Mouse (Mus musculus): ENCODE results near the gene Slc43a2. TPM values are rescaled to one million over a fixed set of nuclear protein-coding genes. Genes with fewer than 3 reads are reported as not detected.

Gene Slc43a2
- polyA plus RNA-seq, 1 experiment from 2014 or later: 15.7 TPM

GRCm38 (mm10) chr11:75522793-75523192 lies 8.7 kb upstream of the Slc43a2 start:
- Histone ChIP-seq H3K4me2 (ENCODE audit: low read length) (no peak overlapping the region), H3K36me3 (ENCODE audit: control insufficient read depth, insufficient read depth, low read length) (no peaks in the 10 kb centered on the region), H3K9ac (replicated peaks; ENCODE audit: low read length) (no peak overlapping the region), H3K27me3 (ENCODE audit: control insufficient read depth, insufficient read depth, low read length) (no peaks in the 10 kb centered on the region), H3K9me3 (ENCODE audit: control insufficient read depth, low read length) (no peaks in the 10 kb centered on the region), H3K27ac (replicated peaks; ENCODE audit: low read depth, low read length) (no peak overlapping the region), H3K4me3 (replicated peaks; ENCODE audit: low read depth, low read length) (no peak overlapping the region), H3K4me1 (ENCODE audit: control insufficient read depth, insufficient read depth, low read length) (no peaks in the 10 kb centered on the region)
- ATAC-seq (ENCODE audit: low FRiP score, low TSS enrichment) (no peak), DNase-seq (no peak)
- 86% methylated on average over 2 of the region's 2 CpGs for WGBS

GRCm38 (mm10) chr11:75525531-75526125 lies 5.9 kb upstream of the Slc43a2 start:
- 88% methylated on average over 15 of the region's 15 CpGs for WGBS
- H3K27ac ChIP-seq (replicated peaks; ENCODE audit: low read depth, low read length): no peak overlapping the region
- H3K9ac ChIP-seq (replicated peaks; ENCODE audit: low read length): no peak overlapping the region
- H3K27me3 ChIP-seq (ENCODE audit: control insufficient read depth, insufficient read depth, low read length): no peaks in the 10 kb centered on the region
- no peaks in the 10 kb centered on the region for H3K36me3 ChIP-seq (ENCODE audit: control insufficient read depth, insufficient read depth, low read length)
- H3K9me3 ChIP-seq (ENCODE audit: control insufficient read depth, low read length): no peaks in the 10 kb centered on the region
- no peaks in the 10 kb centered on the region for H3K4me1 ChIP-seq (ENCODE audit: control insufficient read depth, insufficient read depth, low read length)
- no peak overlapping the region for H3K4me3 ChIP-seq (replicated peaks; ENCODE audit: low read depth, low read length)
- ATAC-seq (ENCODE audit: low FRiP score, low TSS enrichment) (no peak), DNase-seq (no peak)
- H3K4me2 ChIP-seq (ENCODE audit: low read length): no peak overlapping the region

- no peak overlapping the region for H3K4me3 ChIP-seq (replicated peaks; ENCODE audit: low read depth, low read length)
- no peak for ATAC-seq (ENCODE audit: low FRiP score, low TSS enrichment)
- H3K9ac ChIP-seq (replicated peaks; ENCODE audit: low read length): no peak overlapping the region
- DNase-seq: no peak
- H3K27me3 ChIP-seq (ENCODE audit: control insufficient read depth, insufficient read depth, low read length): no peaks in the 10 kb centered on the region
- no peak overlapping the region for H3K27ac ChIP-seq (replicated peaks; ENCODE audit: low read depth, low read length)
- no peaks in the 10 kb centered on the region for H3K36me3 ChIP-seq (ENCODE audit: control insufficient read depth, insufficient read depth, low read length)
- WGBS: 80% methylated on average over 6 of the region's 6 CpGs
- no peak overlapping the region for H3K4me2 ChIP-seq (ENCODE audit: low read length)
- H3K9me3 ChIP-seq (ENCODE audit: control insufficient read depth, low read length): no peaks in the 10 kb centered on the region
- H3K4me1 ChIP-seq (ENCODE audit: control insufficient read depth, insufficient read depth, low read length): no peaks in the 10 kb centered on the region
Observed at GRCm38 (mm10) chr11:75526943-75527342, 4.6 kb upstream of the Slc43a2 start.

GRCm38 (mm10) chr11:75529771-75530170 lies 1.7 kb upstream of the Slc43a2 start:
- H3K9me3 ChIP-seq (ENCODE audit: control insufficient read depth, low read length): no peaks in the 10 kb centered on the region
- no peaks in the 10 kb centered on the region for H3K36me3 ChIP-seq (ENCODE audit: control insufficient read depth, insufficient read depth, low read length)
- peak overlapping the region; percentile 98; the same call in 1 of the 2 replicates for H3K27ac ChIP-seq (replicated peaks; ENCODE audit: low read depth, low read length)

GRCm38 (mm10) chr11:75530325-75530724 lies 1.2 kb upstream of the Slc43a2 start:
- Histone ChIP-seq H3K4me3 (replicated peaks; ENCODE audit: low read depth, low read length) (peak overlapping the region; percentile 73), H3K27me3 (ENCODE audit: control insufficient read depth, insufficient read depth, low read length) (no peaks in the 10 kb centered on the region), H3K4me1 (ENCODE audit: control insufficient read depth, insufficient read depth, low read length) (peaks cover 22% of the 10 kb centered on the region), H3K27ac (replicated peaks; ENCODE audit: low read depth, low read length) (peak overlapping the region; percentile 98), H3K4me2 (ENCODE audit: low read length) (peak overlapping the region; percentile 100), H3K9ac (replicated peaks; ENCODE audit: low read length) (peak overlapping the region; percentile 96), H3K36me3 (ENCODE audit: control insufficient read depth, insufficient read depth, low read length) (no peaks in the 10 kb centered on the region), H3K9me3 (ENCODE audit: control insufficient read depth, low read length) (no peaks in the 10 kb centered on the region)
- DNase-seq: peak; percentile 96
- 0% methylated on average over 10 of the region's 10 CpGs for WGBS
- ATAC-seq (ENCODE audit: low FRiP score, low TSS enrichment): peak; percentile 25; the same call in 1 of the 2 replicates

More at GRCm38 (mm10) chr11:75529771-75530170, 1.7 kb upstream of the Slc43a2 start:
- WGBS: 52% methylated on average over 4 of the region's 4 CpGs
- no peak overlapping the region for H3K9ac ChIP-seq (replicated peaks; ENCODE audit: low read length)
- H3K4me3 ChIP-seq (replicated peaks; ENCODE audit: low read depth, low read length): no peak overlapping the region
- DNase-seq: no peak
- H3K27me3 ChIP-seq (ENCODE audit: control insufficient read depth, insufficient read depth, low read length): no peaks in the 10 kb centered on the region
- H3K4me2 ChIP-seq (ENCODE audit: low read length): no peak overlapping the region
- no peak for ATAC-seq (ENCODE audit: low FRiP score, low TSS enrichment)
- peaks cover 16% of the 10 kb centered on the region for H3K4me1 ChIP-seq (ENCODE audit: control insufficient read depth, insufficient read depth, low read length)

- no peaks in the 10 kb centered on the region for H3K36me3 ChIP-seq (ENCODE audit: control insufficient read depth, insufficient read depth, low read length)
- under 1% methylated on average over 31 of the region's 31 CpGs for WGBS
- peak; percentile 35 for ATAC-seq (ENCODE audit: low FRiP score, low TSS enrichment)
- peak overlapping the region; percentile 100 for H3K4me2 ChIP-seq (ENCODE audit: low read length)
- H3K4me1 ChIP-seq (ENCODE audit: control insufficient read depth, insufficient read depth, low read length): peaks cover 27% of the 10 kb centered on the region
- H3K9ac ChIP-seq (replicated peaks; ENCODE audit: low read length): peak overlapping the region; percentile 96
- no peaks in the 10 kb centered on the region for H3K27me3 ChIP-seq (ENCODE audit: control insufficient read depth, insufficient read depth, low read length)
- DNase-seq: peak; percentile 64
- H3K9me3 ChIP-seq (ENCODE audit: control insufficient read depth, low read length): no peaks in the 10 kb centered on the region
- H3K27ac ChIP-seq (replicated peaks; ENCODE audit: low read depth, low read length): peak overlapping the region; percentile 98
- peak overlapping the region; percentile 73 for H3K4me3 ChIP-seq (replicated peaks; ENCODE audit: low read depth, low read length)
Observed at GRCm38 (mm10) chr11:75530845-75531373, 585 bp upstream of the Slc43a2 start.

- DNase-seq (peak; percentile 56), ATAC-seq (ENCODE audit: low FRiP score, low TSS enrichment) (peak; percentile 11; the same call in 1 of the 2 replicates)
- peak overlapping the region; percentile 100 for H3K4me2 ChIP-seq (ENCODE audit: low read length)
- no peaks in the 10 kb centered on the region for H3K27me3 ChIP-seq (ENCODE audit: control insufficient read depth, insufficient read depth, low read length)
- 13% methylated on average over 38 of the region's 38 CpGs for WGBS
- peak overlapping the region; percentile 96 for H3K9ac ChIP-seq (replicated peaks; ENCODE audit: low read length)
- H3K9me3 ChIP-seq (ENCODE audit: control insufficient read depth, low read length): no peaks in the 10 kb centered on the region
- H3K4me1 ChIP-seq (ENCODE audit: control insufficient read depth, insufficient read depth, low read length): peaks cover 28% of the 10 kb centered on the region
- H3K36me3 ChIP-seq (ENCODE audit: control insufficient read depth, insufficient read depth, low read length): no peaks in the 10 kb centered on the region
- peak overlapping the region; percentile 98 for H3K27ac ChIP-seq (replicated peaks; ENCODE audit: low read depth, low read length)
- H3K4me3 ChIP-seq (replicated peaks; ENCODE audit: low read depth, low read length): peak overlapping the region; percentile 73
Observed at GRCm38 (mm10) chr11:75532340-75533277, 1.1 kb downstream of the Slc43a2 start.

GRCm38 (mm10) chr11:75533314-75534015 lies 2.0 kb downstream of the Slc43a2 start:
- DNase-seq (no peak), ATAC-seq (ENCODE audit: low FRiP score, low TSS enrichment) (no peak)
- peak overlapping the region; percentile 100 for H3K4me2 ChIP-seq (ENCODE audit: low read length)
- H3K27me3 ChIP-seq (ENCODE audit: control insufficient read depth, insufficient read depth, low read length): no peaks in the 10 kb centered on the region
- no peaks in the 10 kb centered on the region for H3K9me3 ChIP-seq (ENCODE audit: control insufficient read depth, low read length)
- peak overlapping the region; percentile 96; the same call in 1 of the 2 replicates for H3K9ac ChIP-seq (replicated peaks; ENCODE audit: low read length)
- WGBS: 87% methylated on average over 6 of the region's 6 CpGs
- peaks cover 32% of the 10 kb centered on the region for H3K4me1 ChIP-seq (ENCODE audit: control insufficient read depth, insufficient read depth, low read length)
- no peaks in the 10 kb centered on the region for H3K36me3 ChIP-seq (ENCODE audit: control insufficient read depth, insufficient read depth, low read length)
- peak overlapping the region; percentile 73 for H3K4me3 ChIP-seq (replicated peaks; ENCODE audit: low read depth, low read length)
- no peak overlapping the region for H3K27ac ChIP-seq (replicated peaks; ENCODE audit: low read depth, low read length)

Data from midbrain, embryonic 14.5 days (tissue).